Mouse (Mus musculus): ENCODE results near the gene Tmigd3.

The Tmigd3 gene

DNA sequence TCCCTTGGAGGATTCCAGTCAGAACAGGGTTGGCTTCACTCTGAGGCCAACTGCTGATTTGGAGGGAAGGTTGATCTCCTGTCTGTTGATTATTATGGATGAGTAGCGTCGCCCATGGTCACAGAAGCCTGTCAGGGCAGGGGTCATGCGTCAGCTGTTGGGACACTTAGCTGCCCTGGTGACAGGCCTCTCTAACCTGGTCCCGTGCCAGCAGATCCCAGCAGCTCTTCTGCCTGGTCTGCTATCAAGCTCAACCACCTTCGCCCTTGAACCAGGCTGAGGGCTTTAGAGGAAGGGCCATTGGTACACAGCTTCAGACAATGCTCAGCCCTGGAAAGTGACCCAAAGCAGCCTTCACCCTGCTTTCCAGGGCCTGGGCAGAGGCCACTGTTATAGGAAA lies 5.3 kb downstream of the Tmigd3 start:
- no peak for DNase-seq (ENCODE audit: low spot score in 2 of 2)

DNA sequence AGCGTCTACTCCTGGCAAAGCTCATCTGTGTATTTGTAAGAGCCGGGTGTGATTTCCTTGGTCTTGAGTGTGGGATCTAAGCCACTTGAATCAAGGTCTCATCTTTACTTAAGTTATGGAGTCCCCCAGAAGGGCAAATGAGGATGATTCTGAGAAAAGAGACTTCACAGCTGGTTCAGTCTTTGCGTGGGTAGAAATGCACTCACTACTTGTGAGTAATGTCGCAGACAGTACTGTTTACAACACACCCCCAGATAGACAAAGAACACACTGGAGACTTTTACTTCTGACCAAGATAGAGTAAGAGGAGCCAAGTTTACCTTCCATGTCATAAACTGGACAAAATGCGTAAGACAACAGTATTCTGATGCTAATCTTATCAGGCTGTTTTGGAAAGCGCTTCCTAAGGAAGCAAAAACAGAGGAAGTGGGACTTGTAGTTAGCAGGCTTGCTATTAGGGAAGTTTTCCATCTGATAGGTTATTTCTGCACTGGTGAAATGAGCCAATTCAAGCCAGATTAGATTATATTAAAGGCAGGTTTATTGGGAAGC lies 6.6 kb downstream of the Tmigd3 start:
- no peak for DNase-seq (ENCODE audit: low spot score in 2 of 2)

DNA sequence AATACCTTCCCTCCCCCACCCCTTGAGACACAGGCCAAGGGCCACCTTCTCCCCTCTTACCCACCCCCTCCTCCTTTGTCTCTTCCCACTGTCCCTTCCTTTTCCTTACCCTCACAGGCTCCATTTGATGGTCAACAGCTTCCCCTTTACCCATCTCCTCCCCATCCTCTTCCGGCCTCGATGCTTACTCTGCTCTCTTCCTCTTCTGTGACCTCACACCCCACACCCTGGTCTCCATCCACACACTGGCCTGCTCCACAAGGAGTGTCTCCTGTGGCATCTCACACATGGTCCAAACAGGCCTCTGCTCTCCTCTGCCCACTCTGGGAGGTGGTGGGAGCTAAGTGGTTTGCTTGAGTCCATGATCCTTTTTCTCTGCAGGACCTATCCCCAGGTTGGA lies 7.2 kb downstream of the Tmigd3 start:
- DNase-seq (ENCODE audit: low spot score in 2 of 2): no peak

DNA sequence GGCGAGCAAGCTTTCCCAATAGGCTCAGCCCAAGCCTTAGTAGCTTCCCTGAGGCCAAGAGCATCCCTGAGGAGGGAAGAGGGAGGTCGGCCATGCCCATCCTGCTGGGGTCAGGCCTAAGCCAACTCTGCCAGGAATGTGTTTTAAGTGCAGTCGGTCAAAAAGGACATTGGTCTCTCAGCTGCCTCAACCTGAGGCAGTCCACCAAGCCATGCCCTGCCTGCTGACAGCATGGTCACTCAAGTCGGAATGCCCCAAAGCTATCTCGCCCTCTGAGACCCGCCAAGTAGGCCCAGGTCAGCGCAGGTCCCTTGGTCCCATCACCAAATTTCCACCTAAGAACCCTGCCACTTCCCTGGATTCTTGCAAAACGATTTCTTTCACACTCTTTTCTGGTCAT lies 8.0 kb downstream of the Tmigd3 start:
- DNase-seq (ENCODE audit: low spot score in 2 of 2): no peak

DNA sequence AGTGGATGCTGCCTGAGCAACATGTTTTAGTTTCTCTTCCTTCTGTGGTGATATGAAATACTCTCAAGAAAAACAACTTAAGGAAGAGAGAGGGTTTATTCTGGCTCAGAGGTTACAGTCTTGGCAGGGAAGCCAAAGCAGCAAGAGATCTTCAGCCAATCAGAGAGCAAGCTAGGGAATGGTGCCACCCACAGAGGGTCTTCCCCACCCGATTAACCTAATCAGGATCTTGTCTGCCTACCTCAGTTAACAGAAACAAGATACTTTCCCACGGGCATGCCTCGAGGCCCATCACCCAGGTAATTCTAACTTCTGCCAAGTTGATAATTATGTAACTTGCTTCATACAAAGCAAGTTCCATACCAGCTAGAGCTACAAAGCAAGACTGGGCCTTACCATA lies 9.7 kb downstream of the Tmigd3 start:
- DNase-seq (ENCODE audit: low spot score in 2 of 2): no peak

DNA sequence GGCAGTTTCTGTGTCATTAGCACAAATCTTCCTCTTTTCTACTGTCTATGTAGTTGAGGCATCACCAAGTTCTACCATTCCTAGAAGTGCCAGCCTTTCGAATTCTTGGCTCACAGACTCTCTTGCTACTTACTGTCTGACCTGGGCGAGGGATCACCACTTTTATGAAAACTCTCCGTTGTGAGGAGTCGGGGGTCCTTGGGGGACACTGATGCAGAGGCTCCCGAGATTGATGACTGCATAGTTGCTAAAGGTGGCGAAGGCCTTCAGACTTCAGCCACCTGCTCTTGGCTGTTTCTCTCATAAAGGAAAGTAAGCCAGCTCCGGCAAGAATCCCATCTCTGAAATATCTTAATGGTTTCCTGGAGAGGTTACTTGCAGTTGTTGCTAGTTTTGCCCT lies 11.4 kb downstream of the Tmigd3 start:
- no peak for DNase-seq (ENCODE audit: low spot score in 2 of 2)

DNA sequence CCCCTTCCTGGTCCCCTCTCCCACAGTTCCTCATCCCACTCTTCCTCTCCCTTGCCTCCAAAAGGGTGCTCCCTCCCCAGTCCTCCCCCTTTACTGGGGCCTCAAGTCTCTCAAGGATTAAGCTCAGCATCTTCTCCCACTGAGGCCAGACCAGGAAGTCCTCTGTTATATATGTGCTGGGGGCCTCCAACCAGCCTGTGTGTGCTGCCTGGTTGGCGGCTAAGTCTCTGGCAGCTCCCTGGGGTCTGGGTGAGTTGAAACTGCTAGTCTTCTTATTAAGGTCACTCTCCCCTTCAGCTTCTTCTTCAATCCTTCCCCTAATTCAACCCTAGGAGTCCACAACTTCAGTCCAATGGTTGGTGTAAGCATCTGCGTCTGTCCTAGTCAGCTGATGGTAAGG lies 12.4 kb downstream of the Tmigd3 start:
- no peak for DNase-seq (ENCODE audit: low spot score in 2 of 2)

DNA sequence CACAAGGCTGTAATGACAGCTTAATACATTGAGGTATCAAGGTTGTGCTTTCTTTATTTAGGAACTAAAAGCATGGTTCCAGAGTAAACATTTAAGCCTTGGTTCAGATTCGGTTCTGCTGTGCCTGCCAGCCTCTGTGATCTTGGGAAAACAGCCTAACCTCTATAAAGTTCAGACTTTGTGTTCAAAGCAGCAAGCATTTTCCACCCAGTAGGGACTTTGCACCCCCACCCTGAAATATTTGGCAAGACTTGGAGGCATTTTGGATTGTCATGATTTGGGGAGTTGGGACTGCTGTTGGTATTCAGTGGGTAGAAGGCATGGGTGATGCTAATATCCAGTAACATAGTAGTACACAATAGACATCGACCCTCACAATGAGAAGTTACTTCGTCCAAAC lies 18.3 kb downstream of the Tmigd3 start:
- no peak for DNase-seq (ENCODE audit: low spot score in 2 of 2)

DNA sequence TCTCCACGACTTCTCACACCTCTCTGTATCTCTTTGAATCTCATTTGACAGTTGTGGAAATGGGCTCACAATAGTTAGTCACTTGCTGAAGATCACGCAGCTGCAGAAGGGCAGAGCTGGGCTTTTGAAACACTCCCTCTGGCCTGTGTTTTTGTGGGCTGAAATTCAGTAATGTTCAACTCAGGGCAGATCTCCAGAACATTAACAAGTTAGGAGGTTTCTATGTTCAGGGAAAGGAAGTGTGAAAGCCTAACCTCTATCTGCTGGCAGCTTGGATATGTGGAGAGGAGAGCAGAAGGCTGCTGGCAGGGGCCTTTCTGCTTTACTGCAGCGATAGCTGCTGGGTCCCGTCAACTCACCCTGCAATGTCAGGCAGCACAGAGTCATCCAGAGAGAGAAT lies 19.5 kb downstream of the Tmigd3 start:
- DNase-seq (ENCODE audit: low spot score in 2 of 2): no peak

DNA sequence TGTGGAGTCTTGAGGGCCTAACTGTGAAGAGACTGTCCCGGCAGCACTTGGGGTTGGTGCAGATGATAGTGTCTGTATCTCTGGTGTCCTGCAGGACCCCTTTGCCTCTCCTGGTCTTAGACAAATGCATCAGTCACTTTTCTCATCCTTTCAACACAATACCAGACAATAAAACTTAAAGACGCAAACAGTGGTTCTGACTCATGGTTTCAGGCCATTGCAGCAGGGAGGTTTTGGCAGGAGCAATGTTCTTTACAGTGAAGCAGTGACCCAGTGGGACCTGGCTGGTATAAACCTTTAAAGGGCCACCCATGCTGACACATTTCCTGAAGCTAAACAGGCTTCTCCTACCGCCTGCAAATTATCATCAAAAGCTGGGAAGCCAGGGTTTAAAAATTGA lies 20.4 kb downstream of the Tmigd3 start:
- no peak for DNase-seq (ENCODE audit: low spot score in 2 of 2)

DNA sequence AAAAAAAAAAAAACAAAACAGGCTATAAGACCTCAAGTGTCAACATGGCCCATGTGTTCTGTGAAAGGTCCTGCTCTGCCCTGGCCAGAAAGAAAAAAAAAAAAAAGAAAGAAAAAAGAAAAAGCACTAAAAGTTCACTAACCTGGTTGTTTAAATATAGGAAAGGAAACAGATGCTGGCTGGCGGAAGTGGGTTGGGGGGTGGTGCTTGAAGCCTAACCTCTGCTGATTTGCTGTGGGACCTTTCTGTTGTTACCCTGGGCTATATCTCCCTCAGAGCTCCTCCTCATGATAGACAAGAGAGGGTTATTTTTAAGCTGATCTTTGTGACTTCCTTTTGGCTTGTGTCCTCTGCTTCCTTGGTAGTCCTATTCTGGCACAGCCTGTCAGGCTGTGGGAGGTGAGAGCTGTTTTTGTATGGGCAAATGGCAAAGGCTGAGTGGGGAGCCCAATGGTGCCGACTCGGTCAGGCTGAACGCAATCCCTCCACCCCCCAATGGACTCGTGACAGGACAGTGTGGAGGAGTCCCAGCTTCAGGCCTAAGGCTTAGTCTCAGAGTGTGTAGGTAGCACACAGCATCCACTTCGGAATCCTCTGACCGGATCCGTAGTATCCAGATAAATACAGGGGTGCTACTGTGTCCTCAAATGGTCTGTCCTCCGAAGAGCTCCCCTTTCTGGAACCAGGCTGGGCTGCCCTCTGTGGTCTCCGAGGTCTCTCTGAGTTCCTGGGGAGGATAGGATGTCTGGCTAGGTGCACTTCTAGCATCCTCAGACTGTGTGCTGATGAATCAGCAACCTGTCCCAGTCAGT lies 21.3 kb downstream of the Tmigd3 start:
- peak in 1 of 2 experiments; percentile 77 for DNase-seq (ENCODE audit: low spot score in 2 of 2)

DNA sequence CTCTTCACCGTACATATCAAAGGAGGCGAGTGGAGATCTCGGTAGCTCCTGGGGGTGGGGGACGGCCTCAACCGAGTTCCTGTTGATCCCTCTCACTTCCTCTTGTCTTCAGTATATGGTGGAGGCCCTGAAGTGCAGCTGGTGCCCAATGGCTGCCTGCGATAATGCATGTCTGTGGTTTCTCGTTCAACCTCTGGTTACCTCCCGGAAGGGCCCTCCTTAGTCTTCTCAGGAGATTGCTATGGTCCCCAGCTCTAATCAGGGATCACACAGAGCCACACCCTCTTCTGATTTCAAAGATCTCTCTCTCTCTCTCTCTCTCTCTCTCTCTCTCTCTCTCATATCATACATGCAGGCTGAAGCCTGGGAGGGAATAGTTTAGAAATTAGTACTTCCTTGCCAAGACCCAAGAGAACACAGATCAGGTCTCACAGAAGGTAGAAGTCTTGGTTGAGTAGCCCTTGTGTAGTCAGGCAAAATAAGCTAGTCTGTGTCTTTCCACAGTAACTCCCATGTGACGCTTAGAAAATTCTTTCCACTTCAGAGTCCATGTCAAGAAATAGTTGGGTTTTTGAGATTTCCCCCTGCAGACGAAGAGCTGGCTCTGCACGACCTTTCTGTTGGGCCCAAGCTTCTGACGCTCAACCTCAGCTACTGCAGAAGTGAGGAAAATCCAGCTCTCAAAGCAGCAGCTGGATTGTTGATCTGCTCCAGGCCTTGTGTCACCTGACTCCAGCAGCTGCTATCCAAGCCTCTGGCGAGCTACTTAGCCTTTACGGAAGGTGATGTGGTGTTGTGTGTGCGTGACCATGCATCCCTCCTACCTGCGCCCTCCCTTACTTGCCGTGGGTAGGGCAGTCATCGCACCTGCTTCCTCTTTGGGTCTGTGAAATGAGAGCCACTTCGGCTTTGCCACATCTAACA lies 22.1 kb downstream of the Tmigd3 start:
- DNase-seq (ENCODE audit: low spot score in 2 of 2): peak in 1 of 2 experiments; percentile 78

DNA sequence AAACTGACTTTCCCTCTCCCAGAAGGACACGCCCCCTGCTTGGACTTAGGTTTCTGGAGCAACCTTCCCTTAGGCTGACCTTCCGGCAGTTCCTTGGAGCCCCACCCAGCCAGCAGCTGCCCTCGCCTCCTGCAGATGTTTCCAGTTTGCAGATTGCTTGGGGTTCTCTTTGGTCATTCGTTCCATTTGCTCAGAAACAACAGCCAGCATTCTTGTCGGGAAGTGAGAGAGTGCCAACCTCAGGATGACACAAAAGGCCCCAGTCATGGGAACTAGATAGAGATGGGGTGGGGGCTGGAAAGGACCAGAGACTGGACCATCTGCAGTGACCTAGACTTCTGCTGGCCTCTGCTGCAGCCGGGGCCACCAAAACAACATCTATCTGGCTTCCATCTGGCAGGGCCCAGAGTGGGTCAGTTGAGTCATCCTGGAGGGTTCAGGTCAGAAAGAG lies 23.3 kb downstream of the Tmigd3 start:
- DNase-seq (ENCODE audit: low spot score in 2 of 2): no peak

DNA sequence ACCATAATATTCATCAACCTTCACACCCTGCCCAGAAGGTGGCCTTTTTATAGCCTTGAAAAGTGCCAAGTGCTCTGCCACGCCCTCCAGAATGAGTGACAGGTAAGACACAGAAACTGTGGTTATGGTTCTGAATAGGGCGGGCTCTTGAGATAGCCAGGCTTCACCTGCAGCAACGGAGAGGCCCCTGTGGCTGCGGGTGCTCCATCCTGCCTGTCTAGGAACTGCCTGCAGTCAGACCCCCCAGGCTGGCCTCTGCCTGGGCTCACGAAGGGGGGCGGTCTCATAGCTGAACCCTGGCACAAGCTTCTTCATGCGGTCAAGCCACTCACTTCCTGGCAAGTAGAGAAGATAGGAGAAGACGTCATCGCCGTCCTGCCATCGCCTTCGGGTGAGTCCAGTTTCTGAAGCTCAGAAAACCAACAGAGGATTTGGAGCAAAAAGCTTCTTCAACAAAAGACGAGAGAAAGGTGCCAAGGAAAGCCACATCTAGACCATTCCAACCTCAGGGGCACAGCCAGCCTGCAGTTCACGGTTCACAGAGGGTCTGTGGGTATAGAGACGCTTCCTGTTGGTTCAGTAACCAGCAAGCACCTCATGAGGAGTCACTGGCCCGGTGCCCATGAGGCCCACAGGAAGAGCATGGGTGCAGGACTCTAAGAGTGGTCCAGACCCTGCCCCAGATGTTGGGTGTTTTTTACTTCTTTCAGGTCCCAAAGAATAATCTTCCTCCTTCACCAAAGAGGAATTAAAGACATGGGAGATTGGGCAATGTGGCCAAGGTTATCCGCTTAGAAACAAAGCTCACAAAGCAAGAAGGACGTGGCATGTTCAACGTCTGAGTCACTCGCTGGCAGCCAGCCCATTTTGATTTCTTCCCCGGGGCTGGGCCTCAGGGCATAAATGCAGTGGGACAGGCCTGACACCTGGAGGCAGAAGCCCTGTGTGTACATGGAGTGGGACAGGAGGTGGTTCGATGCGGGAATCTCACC lies 24.2 kb downstream of the Tmigd3 start:
- peak; percentile 72 to 90 for DNase-seq (ENCODE audit: low spot score in 2 of 2)

DNA sequence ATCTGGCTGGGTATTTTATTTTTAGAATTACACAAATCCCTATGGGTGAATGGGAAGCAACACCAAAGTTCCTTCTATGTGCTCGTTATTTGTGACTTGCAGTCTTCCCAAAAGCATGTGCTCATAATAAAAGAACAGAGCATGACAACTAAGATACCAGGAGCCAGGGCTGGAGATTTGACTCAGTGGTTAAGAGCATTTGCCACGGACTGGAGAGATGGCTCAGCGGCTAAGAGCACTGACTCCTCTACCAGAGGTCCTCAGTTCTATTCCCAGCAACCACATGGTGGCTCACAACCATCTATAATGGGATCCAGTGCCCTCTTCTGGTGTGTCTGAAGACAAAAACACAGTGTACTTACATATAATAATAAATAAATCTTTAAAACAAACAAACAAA lies 26.1 kb downstream of the Tmigd3 start:
- DNase-seq (ENCODE audit: low spot score in 2 of 2): no peak

DNA sequence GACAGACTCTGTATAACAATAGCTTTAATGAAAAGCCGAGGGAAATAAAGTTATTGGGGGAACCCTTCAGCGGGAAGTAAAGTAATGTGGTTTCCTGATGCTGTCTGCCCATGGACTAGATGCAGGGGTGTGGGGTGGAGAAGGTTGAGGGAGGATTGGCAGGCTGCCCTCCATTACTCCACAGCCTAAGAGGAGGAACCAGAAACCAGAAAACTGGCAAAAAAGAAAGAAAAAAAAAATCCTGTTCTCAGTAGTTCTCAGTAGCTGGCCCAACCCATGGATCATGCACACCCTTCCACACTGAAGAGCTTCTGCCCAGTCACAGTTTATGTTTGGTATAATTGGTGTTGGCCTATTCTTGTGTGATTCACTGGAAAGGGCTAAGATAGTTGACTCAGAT lies 27.6 kb downstream of the Tmigd3 start:
- DNase-seq (ENCODE audit: low spot score in 2 of 2): no peak

DNA sequence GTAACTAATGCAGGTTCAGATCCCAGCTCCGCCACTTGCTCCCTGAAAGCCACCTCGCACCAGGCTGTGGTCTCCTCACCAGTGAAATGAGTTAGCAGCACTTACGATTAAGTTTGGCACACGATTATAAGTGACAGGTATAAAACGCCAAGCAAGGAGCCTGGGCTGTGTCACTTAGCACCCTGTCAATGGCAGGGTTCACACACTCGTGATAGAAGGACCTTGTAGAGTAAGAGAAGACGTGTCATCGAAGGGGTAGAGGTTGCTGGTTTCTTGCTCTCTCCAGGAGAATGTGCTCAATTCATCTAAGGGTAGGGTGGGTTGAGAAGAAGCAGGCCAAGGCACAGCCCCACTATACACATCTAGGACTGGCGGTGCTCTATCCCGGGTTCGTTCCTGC lies 28.2 kb downstream of the Tmigd3 start:
- DNase-seq (ENCODE audit: low spot score in 2 of 2): no peak

DNA sequence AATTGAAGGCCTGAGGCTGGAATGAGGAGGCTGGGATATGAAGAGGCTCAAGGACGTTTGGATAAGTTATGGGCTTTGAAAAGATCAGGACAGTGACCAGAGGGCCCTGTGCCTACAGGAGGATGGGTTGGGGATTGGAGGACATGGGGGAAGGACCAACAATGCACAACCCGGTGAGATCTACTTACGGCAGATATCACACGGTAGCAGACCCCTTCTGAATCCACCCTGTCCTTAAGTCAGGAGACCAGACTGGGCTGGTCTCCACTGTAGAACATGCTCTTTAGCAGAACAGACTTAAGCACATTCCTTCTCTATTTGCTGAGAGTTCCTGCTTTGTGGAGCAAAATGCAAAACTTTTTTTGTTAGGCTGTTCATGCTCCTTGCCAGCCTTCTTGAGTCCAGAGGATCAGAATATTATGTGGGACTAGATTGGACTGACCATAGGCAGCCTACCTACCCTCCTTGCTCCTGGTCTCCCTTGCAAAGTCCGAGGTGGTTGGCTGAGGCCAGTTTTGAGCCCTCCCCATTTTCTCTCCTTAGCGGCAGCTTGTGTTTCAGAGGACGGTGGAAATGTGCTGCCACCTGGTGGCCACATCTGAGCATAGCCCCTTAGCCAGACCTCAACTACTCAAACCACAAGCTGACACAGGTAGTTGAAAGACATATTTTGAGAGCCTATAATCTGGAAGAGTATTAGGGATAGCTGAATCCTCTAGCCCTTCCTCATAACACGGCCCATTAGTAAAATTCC lies 28.9 kb downstream of the Tmigd3 start:
- DNase-seq (ENCODE audit: low spot score in 2 of 2): peak; percentile 82 to 87

DNA sequence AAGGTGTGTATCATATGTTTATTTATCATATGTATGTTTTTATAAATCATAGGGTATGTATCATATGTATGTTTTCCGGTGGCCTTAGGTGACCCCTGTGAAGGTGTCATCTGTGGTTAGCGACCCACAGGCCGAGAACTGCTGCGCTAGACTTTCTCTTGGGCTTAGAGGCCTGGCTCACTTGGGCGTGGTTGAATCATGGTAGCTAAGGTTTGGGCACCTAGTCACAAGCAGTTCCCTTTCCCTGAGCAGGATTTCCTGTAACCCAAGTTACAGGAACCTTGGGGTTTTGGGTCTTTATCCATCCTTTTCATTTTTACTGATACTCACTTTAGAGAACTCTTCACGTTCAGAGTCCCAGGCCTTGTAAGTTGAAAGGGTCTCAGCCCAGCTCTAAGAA lies 29.6 kb downstream of the Tmigd3 start:
- DNase-seq (ENCODE audit: low spot score in 2 of 2): no peak

DNA sequence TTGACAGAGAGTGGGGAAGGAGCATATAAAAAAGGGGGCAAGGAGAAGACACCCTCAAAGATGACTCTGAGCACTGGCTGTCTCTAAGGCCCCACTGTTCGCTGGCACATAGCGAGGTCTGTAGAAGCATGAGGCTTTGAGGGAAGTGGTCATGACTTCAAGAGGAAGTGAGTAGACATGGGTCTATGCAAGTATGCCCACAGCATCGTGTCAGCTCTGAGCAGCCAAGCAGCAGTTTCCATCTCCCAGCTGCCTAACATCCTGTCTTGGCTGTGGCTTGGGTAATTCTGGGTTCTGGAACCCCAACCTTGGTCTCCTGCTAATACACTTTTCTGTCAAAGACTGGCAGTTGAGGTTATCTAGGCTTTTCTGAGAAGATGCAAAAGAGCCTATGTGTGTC lies 30.0 kb downstream of the Tmigd3 start:
- DNase-seq (ENCODE audit: low spot score in 2 of 2): peak in 1 of 2 experiments; percentile 56

DNA sequence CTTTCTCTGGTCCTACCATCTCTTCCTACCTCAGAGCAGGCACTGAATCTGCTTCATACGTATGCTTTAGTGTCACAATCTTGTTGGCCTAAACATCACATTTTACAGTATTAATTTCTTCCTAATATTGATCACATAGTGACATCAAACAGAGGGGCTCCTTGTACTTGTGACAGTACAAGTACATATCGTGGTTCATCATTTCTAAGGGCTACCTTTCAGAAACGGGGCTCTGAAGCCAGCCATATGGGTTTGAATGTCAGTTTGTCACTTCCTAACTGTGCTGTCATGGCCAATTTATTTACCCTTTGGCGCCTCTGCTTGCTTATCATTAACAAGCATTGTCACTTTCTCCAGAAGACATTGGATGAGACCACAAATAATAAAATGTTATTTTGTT lies 30.8 kb downstream of the Tmigd3 start:
- DNase-seq (ENCODE audit: low spot score in 2 of 2): no peak
